Mouse (Mus musculus) layer of hippocampus, postnatal 36 days (tissue): ENCODE measurements around the gene March4. TPM values are rescaled to one million over a fixed set of nuclear protein-coding genes. Genes with fewer than 3 reads are reported as not detected.
A peak's percentile ranks its signal among the peaks of the same experiment; 100 is the strongest.

Experiments
- DNase-seq, 2 experiments: peaks; one replicate each; pipeline ENCODE4 v3.0.0; 2022
- total RNA-seq, 2 experiments: library from RNA; stranded (reverse); gene quantifications; 2 replicates each; pipeline ENCODE4 v1.2.3; 2021

March4 gene
- total RNA-seq, 2 experiments from 2014 or later, result 19.1 to 21.4 TPM

- DNase-seq, result no peak
These were observed 6.1 kb downstream of the March4 start for GRCm38 (mm10) chr1:72530516-72531196.

- no peak for DNase-seq
These were observed 7.5 kb downstream of the March4 start for GRCm38 (mm10) chr1:72529192-72529591.

- DNase-seq, result no peak
These were observed 13.1 kb downstream of the March4 start for GRCm38 (mm10) chr1:72523601-72524000.

GRCm38 (mm10) chr1:72510778-72511520 is 25.8 kb downstream of the March4 start:
- DNase-seq, result no peak

- DNase-seq, result no peak
These were observed 27.2 kb downstream of the March4 start for GRCm38 (mm10) chr1:72509551-72509950.

GRCm38 (mm10) chr1:72507670-72508069 is 29.1 kb downstream of the March4 start:
- no peak for DNase-seq

- DNase-seq, result peak; percentile 24 to 36
These were observed 30.5 kb downstream of the March4 start for GRCm38 (mm10) chr1:72506202-72506601.

GRCm38 (mm10) chr1:72497609-72498008 is 39.1 kb downstream of the March4 start:
- DNase-seq, result no peak

GRCm38 (mm10) chr1:72493454-72493853 is 43.3 kb downstream of the March4 start:
- no peak for DNase-seq

- peak in 1 of 2 experiments; percentile 26 for DNase-seq
These were observed 44.1 kb downstream of the March4 start for GRCm38 (mm10) chr1:72492666-72493065.

GRCm38 (mm10) chr1:72491307-72491706 is 45.4 kb downstream of the March4 start:
- no peak for DNase-seq

- DNase-seq, result no peak
These were observed 45.9 kb downstream of the March4 start for GRCm38 (mm10) chr1:72490801-72491200.

- no peak for DNase-seq
These were observed 46.5 kb downstream of the March4 start for GRCm38 (mm10) chr1:72490193-72490592.

GRCm38 (mm10) chr1:72476594-72476993 is 60.1 kb downstream of the March4 start:
- no peak for DNase-seq

GRCm38 (mm10) chr1:72469075-72469474 is 67.7 kb downstream of the March4 start:
- DNase-seq, result no peak

- DNase-seq, result no peak
These were observed 68.2 kb downstream of the March4 start for GRCm38 (mm10) chr1:72468466-72469003.

GRCm38 (mm10) chr1:72464926-72465583 is 71.7 kb downstream of the March4 start:
- peak; percentile 11 to 19 for DNase-seq

GRCm38 (mm10) chr1:72462516-72462915 is 74.2 kb downstream of the March4 start:
- DNase-seq, result no peak

GRCm38 (mm10) chr1:72457652-72458051 is 79.1 kb downstream of the March4 start:
- DNase-seq, result no peak

GRCm38 (mm10) chr1:72455923-72456322 is 80.8 kb downstream of the March4 start:
- DNase-seq, result no peak

GRCm38 (mm10) chr1:72454733-72455201 is 82.0 kb downstream of the March4 start:
- no peak for DNase-seq

GRCm38 (mm10) chr1:72452839-72453238 is 83.9 kb downstream of the March4 start:
- no peak for DNase-seq

GRCm38 (mm10) chr1:72450790-72451189 is 85.9 kb downstream of the March4 start:
- no peak for DNase-seq
